16 mouse cellular contexts compared by ENCODE assay signal in genomic region chr15:57584498-57584897, GRCm38 (mm10).
"Had no signal": no experiment of that assay in that cellular context is flagged by ENCODE, and none has a peak within 500 bp of the region (broad histone marks: within the 10 kb centered on the region; RNA-seq: fewer than 3 reads in every experiment).

No protein-coding gene starts in this region.

- H3K4me2 ChIP-seq: neural tube, embryonic 13.5 days; neural tube, embryonic 15.5 days; stomach, embryonic 15.5 days had no signal

- H3K36me3 ChIP-seq: neural tube, embryonic 13.5 days; neural tube, embryonic 15.5 days; stomach, embryonic 15.5 days had no signal

- H3K27ac ChIP-seq: neural tube, embryonic 13.5 days; neural tube, embryonic 15.5 days; stomach, embryonic 15.5 days; stomach, postnatal 0 days had no signal

- H3K27me3 ChIP-seq: neural tube, embryonic 13.5 days; neural tube, embryonic 15.5 days; stomach, embryonic 15.5 days had no signal

- H3K9ac ChIP-seq: neural tube, embryonic 13.5 days; neural tube, embryonic 15.5 days; stomach, embryonic 15.5 days had no signal

- DNase-seq: retina, postnatal 1 day; right cerebral cortex, adult 18-20 months; right cerebral cortex, postnatal 14 days; right cerebral cortex, postnatal 25 days; right cerebral cortex, postnatal 4 days; spleen, adult 18-20 months; thymus, adult 18-20 months; thymus, adult 2 months; thymus, postnatal 14 days; thymus, postnatal 25 days; thymus, postnatal 36 days; thymus, postnatal 4 days had no signal

- H3K4me3 ChIP-seq: neural tube, embryonic 13.5 days; neural tube, embryonic 15.5 days; stomach, embryonic 15.5 days had no signal

- H3K4me1 ChIP-seq: stomach, embryonic 15.5 days had no signal

- H3K9me3 ChIP-seq: neural tube, embryonic 13.5 days; neural tube, embryonic 15.5 days; stomach, embryonic 15.5 days had no signal
